Mouse (Mus musculus): ENCODE data around the gene BC052040.

Gene BC052040

DNA sequence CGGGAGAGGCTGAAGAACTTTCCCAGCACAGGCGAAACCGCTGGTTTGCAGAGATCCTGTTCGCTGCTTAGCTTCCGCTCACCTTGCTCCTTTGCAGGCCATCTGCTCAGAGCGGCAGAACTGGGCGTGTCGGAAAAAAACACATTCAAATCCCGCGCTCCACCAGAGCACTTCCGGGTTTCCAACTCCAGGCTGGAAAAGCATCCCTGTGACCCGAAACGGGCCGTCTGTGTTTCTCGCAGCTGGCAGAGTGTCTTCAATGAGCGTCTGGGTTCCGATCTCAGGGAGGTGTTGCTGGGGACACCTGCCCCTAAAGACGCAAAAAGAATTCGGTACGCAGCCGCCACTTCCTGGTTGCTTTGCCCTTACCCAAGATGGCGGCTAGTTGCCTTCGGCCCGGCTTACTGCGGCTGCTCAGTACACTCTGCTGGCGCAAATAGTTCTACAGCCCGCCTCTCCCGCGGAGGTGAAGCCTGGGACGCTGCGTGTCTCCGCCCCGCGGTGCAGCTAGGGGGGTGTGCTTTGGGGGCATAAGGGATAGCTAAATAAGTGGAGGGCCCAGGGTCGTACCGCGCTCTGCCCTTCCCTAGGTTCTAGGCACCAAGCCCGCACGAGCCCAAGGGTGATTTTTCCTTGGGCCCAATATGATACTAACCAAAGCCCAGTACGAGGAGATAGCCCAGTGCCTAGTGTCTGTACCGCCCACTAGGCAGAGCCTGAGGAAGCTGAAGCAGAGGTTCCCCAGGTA lies at the start of gene BC052040:
TSS of gene BC052040 (plus strand) at position 476 of the 748 bp plus-strand sequence.
- peak; percentile 81 for DNase-seq

DNA sequence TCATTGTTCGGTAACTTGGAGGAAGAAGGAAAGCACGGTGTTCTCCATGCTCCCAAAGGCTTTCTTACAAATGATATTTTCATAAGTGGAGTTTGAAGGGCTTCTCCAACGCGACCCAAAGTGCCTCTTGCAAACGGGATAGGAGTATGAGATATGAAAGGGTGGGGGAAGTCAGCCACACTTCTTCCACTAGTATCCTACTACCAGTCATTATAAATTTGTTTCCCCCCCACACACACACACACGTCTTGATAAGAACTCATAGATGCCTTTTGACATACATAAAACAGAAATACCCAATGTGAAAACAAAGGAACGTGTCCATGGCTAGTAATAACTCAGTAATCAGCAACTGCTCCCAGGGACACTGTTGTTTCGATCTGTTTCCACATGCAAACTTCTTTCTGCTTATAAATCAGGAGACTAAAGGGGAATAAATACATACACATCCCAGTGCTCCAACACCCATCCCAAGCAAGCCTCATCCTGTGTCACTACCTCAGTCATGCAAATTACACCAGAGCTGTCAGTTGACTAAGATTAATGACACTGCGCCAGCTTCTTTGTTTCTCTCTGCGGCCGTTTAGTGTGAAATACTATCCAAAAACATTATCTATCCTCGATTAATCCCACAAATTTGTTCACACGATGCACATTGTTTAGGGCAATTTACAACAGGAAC lies 43.4 kb upstream of the BC052040 start:
- no peak for DNase-seq

DNA sequence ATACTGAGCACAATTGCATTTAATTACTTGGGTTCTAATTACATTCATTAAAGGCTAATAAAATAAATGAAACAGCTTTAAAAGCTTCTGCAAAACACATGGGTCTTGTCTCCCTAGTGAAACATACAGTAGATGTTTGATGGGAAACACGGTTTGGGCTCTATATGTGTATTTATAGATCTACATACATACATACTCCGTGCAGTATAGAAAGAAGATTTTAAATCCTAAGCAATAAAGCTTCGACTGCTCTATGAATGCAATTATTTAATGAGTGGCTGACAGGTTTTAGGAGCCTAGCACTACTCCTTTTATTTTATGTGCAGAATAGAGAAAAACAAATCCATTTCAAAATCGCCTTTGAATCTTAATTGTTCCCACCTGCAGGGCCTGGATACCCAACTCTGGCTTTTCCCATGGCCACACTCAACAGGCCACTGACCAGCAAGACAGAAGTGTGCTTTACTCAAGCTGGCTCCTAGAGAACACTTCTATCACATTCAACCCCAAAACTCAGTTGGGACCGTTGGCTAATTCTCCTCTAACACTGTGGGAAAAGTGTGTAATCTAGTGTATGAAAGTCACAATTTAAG lies 42.7 kb upstream of the BC052040 start:
- no peak for DNase-seq

DNA sequence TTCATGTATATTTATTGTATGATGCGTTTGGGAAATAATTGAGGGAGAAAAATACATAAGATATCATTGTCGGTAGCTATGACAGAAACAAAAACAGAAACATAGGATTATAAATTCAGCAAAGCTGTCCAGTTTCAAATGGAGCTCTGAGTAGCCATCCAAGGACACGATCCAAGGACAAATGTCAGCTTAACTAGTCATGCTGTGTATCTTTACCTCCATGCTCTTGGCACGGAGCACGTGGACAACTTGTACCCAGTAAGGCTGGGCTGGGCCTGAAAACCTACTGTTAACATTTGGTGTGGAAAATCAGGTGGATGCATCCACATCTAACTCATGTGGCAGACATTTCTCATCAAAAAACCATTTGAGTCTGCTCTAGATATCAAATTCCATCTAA lies 41.8 kb upstream of the BC052040 start:
- DNase-seq: no peak

DNA sequence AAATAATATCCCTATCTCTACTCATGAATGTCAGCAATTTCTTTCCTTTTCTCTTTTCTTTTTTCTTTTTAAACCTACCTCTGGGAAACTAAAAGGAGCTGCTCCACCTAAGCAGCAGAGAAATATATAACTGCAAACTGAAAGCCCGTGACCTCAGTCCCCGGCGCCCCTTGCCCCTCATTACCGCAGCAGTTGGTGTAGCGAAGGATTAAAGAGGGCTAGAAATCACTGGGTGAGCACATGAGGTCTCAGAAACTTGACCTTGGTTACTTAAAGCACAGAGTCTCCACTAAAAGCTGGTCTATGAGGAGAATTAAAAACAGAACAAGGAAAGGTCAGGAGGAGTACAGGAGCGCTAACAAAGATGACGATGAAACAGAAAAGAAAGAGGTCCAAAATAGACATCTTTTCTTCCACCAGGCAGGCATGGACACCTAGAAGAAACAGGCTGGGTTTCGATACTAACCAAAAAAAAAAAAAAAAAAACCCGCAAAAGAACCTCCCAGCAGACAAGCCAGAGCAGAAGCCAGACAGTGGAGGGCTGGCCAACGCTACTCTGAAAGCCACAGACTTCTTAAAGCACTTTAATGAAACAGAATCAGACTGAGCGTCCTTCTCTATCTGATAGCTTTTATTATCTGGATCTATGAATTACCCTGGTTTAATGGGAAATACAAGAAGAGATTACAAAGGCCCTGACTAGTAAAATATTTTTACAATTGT lies 39.0 kb upstream of the BC052040 start:
- DNase-seq: no peak

DNA sequence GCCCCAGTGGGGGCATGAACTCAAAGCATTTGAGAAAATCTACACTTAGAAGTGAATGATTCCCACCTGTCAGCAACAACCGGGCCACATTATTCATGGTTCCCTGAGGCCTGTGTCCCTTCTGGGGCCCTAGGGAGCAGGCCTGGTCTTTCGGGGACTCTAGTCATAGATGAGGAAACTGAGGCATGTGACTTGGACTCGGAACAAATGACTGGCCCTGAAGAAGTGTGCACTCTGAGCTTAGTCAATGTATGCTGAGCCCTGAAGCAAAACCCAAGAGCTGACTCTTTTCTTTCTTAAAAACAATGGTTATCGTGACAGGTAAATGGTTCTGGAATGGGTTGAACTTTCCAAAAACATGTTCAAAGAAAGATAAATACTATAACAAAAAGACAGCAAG lies 38.3 kb upstream of the BC052040 start:
- no peak for DNase-seq

DNA sequence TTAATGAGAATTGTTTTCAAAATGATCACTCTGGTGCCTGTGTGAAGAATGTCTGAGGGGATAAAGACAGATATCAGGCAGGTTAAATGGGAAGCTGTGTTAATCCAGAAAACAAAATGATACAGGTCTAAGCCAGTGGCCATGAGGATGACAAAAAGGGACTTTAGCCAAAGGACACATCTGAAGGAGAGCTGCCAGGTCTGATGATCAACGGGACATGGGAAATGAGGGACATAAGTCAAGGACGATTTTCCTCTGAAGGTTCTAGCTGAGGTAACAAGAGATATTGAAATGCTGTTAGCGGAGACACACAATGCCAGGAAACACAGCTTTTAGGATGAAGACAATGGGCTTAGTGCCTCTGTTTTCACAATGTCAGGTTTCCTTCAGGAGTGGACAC lies 29.6 kb upstream of the BC052040 start:
- no peak for DNase-seq

DNA sequence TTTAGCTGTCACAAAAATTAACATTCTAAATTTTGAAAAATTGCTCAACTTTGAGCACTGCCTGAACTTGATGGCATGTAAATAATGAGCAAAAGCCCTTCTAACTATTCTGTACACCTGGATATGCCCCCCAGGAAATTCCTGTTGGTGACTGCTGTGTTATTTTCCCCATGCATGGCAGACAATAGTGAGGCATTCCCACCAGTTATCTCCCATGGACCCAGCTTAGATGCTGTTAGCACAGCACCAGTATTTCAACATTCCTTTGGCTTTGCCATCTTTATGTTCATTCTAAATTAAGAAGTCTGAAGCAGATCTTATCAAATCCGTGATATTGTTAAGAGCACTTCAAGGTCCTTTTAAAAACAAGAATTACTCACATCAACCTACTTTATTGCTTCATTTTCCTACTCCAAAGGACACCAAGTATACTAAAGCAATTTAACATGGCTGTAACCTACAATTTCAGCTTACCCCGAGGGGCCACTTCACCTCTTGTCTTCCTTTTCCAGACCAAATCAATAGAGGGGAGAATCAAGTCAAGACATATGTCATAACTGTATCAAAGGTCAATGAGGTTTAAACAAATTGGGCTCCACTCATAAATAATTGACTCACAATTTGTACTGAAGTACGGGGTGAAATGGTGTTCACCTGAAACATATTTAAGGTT lies 19.2 kb upstream of the BC052040 start:
- DNase-seq: no peak

DNA sequence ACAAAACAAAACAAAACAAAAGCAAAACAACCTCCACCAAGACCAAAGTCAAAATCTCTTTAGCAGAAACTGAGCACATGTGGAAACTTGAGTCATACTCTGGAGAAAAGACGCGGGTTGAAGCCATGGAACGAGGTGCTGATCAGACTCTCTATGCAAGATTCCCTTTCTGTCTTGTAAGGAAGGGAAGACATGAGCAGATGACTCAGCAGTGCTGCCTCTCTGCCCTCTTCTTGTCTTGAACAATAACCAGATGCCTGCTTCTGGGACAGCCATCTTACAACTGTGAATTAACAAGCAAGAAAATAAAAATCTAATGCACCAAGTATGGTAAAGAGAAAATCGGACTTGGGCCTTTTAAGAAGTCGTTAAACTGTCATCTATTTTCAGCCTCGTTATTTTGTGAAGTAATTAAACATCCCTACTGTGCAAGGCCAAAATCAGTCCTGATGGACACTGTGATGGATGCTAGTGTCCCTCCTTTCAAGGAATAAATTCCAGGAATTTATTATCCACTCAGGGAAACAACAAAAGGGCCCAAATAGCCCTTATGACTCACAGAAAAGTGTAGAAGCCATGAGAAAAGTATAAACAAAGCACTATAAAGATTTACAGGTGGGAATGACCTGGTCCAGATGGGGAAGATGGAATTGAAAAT lies 18.0 kb upstream of the BC052040 start:
- no peak for DNase-seq

DNA sequence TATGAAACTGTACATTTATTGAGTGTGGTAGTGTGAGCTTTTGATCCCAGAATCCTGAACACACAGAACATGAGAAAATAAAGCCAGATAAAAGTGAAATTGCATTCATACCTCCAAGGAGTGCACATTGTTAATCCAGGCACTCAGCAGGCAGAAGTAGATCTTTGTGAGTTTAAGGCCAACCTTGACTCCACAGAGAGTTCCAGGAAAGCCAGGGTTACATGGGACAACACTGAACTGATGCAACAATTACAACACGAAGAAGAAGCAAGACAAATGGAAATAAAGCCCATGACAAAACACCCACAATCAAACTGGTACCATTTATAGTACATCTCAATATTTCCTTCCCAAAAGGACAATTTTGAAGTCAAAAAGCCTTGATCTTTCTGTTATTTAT lies 9.5 kb upstream of the BC052040 start:
- DNase-seq: no peak

DNA sequence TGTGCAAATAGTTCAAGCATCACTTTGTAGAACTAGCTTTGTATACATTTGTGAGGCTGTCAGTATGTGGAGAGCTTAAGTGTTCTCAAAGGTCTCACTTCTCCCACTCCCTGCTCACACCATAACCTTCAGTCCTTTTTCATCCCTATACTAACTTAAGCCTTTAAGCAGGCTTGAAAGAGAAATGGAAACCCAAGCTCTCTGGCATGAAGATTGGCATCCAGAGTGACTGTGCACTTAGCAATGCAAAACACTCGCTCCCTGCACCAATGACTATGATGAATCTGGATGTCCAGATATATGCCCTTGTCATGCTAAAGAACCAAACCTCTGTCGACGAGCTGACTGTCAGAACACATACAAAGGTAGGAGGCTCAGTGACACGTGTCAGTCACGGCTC lies 6.7 kb upstream of the BC052040 start:
- DNase-seq: no peak

DNA sequence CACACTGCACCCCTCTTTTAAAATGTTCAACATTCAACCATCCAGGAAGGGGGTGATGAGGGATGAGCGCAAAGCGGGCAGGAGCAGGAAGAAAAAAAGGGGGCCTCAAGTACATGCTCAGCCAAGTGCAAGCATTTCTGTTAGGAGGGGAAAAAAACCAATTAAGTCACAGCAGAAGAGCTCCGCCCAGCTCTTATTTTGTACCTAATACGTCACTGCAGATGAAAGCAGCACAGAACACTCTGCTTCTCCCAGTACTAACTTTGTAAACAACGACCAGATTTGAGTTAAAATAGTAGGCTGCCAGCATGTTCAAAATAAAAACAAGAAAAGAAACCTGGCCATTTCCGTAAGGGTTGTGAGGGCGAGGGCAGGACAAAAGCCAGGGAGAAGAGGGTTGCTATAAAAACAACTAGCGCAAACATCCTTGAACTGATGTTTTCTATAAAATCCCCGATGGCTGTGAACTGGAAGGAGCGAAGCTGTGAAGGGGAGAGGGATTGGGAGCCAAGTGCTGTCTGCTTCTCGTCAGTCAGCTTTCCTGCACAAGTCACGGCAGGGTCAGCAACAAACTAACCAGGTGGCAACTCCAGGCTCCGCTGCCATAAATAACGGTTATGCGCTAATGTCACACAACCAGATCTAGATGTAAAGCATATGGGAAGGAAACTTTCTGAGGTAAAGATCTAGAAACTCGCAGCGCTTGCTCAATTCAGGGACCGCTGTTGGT lies 2.2 kb upstream of the BC052040 start:
- DNase-seq: no peak

DNA sequence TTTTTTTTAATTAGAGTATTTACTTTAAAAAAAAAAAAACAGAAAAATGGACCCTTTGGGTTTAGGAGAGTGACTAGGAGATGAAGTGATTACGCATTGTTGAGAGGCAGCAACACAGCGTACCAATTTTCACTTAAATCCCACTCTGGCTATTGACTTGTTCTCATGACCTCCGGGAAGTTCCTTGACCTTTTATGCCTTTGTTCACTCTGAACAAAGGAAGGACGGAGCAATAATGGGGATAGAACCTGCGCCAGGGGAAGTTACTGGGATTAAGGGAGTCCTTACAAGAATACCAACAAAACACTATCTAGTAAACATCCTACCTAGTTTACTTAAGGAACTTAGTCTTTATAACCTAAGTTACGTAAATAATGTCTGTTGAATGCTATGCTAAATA lies 1.5 kb upstream of the BC052040 start:
- no peak for DNase-seq

DNA sequence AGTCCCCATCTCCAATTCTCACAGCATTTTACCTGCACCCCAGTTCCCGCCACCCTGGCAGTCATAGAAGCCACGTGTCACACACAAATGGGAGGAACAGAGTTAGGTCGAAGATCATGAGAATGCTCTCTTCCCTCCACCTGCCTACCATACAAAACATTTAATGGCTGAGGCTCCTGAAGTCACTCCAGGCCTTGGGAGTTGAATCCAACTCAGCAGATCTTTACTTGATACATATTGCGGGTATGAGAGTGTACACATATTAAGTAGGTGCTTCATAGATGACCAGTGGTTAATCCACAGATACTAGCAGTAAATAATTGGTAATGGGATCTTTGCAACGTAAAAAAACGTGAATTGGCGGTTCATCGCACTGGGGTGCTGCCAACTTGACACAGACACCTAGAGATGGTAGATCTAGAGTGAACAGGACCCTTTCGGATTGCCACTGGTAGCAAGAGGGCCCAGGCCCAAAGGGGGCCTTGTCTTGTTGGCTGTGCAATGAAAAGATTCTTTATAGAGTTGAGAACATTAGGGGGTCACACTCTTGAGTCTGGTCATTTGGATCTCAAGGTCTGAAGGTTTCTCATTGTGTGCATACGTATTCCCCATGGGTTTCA lies 583 bp downstream of the BC052040 start:
- peak; percentile 8 for DNase-seq

DNA sequence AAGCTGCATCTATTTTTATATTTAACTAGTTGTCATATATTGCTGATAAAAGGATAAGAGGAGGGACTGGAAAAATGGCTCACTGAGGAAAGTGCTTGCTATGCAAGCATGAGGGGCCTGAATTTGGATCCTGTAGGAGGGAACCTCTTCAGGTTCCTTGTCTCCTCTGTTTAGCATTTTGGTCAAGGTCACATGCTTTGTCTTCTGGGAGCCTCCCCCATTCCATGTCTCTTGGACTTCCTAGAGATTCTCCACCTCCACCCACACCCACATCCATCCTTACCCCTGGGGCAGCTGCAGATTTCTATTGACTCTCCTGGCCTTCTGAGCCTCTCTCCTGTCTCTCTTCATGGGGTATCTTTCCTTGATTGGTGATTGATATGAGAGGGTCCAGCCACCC lies 2.3 kb downstream of the BC052040 start:
- DNase-seq: no peak

DNA sequence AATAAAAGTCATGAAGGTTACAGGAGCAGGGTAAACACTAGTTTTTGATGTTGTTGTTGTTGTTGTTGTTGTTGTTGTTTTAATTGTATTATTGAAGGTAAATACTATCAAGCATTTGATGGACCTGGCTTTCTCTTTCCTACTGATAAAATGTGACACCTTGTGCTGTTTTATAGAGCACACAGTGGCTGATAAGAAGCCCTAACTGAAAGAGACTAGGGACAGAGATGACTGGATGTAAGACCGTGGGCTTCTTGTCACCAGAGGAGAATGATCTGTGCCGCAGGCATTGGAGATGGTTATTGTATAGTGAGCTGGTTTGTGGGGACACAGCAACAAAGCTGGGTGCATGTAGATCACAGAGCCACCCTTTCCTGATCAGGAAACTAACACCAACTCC lies 9.1 kb downstream of the BC052040 start:
- no peak for DNase-seq

DNA sequence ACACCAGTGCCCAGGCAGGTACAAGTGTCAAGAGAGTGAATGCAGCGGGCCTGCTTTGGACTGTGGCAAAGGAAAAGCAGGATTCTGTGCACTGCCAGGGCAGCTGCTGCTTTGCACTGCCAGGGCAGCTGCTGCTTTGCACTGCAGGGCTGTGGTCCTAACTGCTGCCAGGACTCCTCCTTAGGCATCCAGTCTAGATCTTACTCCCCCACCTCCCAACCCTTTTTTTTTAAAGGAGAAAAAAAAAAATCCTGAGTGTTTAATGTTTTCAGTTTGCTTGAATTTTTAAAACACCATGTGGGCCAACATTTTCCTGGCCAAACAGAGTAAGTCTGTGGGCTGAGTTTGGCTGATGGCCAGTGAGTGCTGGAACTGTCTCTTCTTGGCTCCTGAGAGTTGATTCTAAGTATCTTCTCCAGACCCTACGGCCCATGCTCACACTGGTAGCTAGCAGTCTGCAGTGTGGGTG lies 11.2 kb downstream of the BC052040 start:
- DNase-seq: peak; percentile 48

DNA sequence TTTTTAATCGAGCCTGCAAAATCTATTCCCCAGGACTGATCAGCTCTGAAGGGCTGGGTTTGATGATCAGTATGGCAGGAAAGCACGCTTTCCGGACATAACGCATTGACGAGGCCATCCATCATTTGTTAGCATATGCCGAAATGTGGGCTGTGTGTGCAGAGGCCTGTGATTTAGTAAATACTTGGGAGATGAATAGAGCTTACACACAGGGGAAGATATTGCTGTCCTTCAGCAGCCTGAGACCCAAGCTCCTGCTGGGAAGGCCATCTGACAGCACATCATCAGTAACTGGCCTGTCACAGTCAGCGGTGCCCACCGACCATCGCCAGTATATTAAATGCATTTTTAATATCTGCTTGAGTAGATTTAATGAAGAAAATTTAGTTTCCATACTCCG lies 15.5 kb downstream of the BC052040 start:
- DNase-seq: no peak

DNA sequence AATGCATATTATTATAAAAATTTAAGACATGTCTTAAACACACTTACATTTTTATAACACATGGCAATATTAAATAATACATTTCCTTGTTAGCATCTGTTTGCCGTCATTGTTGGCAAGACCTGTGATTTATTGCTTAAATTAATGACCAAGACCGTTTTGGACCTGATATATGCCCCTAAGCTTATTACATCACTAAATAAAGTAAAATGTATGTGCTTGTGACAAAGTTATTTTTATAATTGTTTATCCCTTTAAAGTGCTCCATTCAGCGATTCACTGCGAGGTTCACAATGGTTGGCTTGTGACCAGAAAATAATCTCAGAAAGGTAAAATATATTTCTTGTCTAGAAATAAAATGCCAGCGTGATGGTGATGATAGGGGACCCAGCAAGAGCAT lies 16.8 kb downstream of the BC052040 start:
- no peak for DNase-seq

DNA sequence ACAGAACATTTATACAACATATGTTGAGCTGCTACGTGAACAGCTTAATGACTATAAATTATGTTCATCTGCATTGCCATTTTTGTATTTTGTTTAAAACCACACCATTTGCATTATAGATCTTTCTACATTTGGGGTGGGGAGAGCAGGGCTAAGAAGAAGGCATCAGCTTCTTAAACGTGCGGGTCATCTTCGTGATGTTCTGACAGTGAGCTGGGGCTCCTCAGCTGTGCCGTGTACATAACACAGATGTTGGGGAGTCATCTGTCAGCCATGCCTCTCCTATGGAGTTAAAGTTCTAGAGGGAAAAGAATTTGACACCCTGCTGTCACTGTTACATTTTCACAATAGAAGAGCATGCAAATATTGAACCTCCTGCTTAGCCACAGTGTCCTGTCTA lies 19.2 kb downstream of the BC052040 start:
- DNase-seq: no peak

DNA sequence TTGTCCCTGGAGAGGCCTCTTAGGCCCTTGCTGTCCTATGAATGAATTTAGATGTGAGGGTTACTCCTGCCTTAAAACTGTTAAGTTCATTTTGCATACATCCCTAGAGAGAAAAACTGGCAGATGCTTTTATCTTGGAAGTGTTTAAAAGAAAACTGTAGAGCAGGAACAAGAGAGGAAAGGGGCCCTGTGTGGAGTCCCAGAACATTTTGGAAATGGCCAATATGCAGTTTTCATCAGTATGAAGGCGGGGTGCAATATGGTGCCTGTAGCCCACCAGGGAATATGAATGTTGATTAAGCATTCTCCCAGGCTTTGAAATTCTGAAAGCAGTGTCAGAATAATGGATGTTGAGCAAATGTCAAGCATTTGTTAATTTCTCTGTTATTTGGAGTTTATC lies 19.8 kb downstream of the BC052040 start:
- no peak for DNase-seq
